Mouse (Mus musculus) neural tube, embryonic 12.5 days (tissue): ENCODE results near the gene Prph2. TPM values are rescaled to one million over a fixed set of nuclear protein-coding genes. Genes with fewer than 3 reads are reported as not detected.

ENCODE experiments used
- polyA plus RNA-seq: library from polyadenylated mRNA; unstranded; fragments of >200 nt; fragmentation: Nextera tagmentation; extraction: Ambion mirVana; gene quantifications from 2 replicates; pipeline ENCODE4 v1.2.1, GENCODE M21; 2016

Prph2 gene
- polyA plus RNA-seq, 1 experiment from 2014 or later = not detected

Other genes with a start within 250 kb of the Prph2 start
- 52.1 and 54.1 TPM in 2 replicates for gene Rrp36, start 236.1 kb upstream of the Prph2 start, polyA plus RNA-seq
- gene Mea1, start 231.7 kb upstream of the Prph2 start, polyA plus RNA-seq = 178 and 189 TPM in 2 replicates
- gene Klhdc3, start 229.5 kb upstream of the Prph2 start, polyA plus RNA-seq = 146 and 148 TPM in 2 replicates
- gene Ppp2r5d, start 205.3 kb upstream of the Prph2 start, polyA plus RNA-seq = 89.5 and 107 TPM in 2 replicates
- 35.8 and 36.9 TPM in 2 replicates for gene Pex6, start 199.0 kb upstream of the Prph2 start, polyA plus RNA-seq
- 0.43 and 0.49 TPM in 2 replicates for gene Gnmt, start 181.3 kb upstream of the Prph2 start, polyA plus RNA-seq
- 58.4 and 62.0 TPM in 2 replicates for gene Cnpy3, start 158.2 kb upstream of the Prph2 start, polyA plus RNA-seq
- gene Ptcra, start 146.7 kb upstream of the Prph2 start, polyA plus RNA-seq = 0.41 and 0.65 TPM in 2 replicates
- gene 2310039H08Rik, start 137.8 kb upstream of the Prph2 start, polyA plus RNA-seq = 34.9 and 46.6 TPM in 2 replicates
- gene Rpl7l1, start 127.8 kb upstream of the Prph2 start, polyA plus RNA-seq = 125 and 139 TPM in 2 replicates
- gene Bicral, start 52.0 kb upstream of the Prph2 start, polyA plus RNA-seq = 7.0 and 8.0 TPM in 2 replicates
- gene Tbcc, start 19.8 kb upstream of the Prph2 start, polyA plus RNA-seq = 87.8 and 89.5 TPM in 2 replicates
- gene Ubr2, start 100.1 kb downstream of the Prph2 start, polyA plus RNA-seq = 22.6 and 22.7 TPM in 2 replicates